Mouse (Mus musculus): ENCODE data around the gene Usp5. TPM values are rescaled to one million over a fixed set of nuclear protein-coding genes. Genes with fewer than 3 reads are reported as not detected.
"Not testable (repeated sequence)": the region's sequence is repeated elsewhere in the genome, so short reads cannot be mapped to it uniquely, and the experiment has no call there.

The Usp5 gene
- polyA plus RNA-seq, 1 experiment from 2014 or later = 87.2 TPM

GRCm38 (mm10) chr6:124809775-124810538, 19.3 kb downstream of the Usp5 start:
- H3K4me3 ChIP-seq = peak overlapping the region; percentile 57
- H3K9ac ChIP-seq = peak overlapping the region; percentile 75
- no peaks in the 10 kb centered on the region for H3K9me3 ChIP-seq (replicated peaks)
- 43% methylated on average over 14 of the region's 14 CpGs for WGBS
- peaks cover 65% of the 10 kb centered on the region for H3K4me1 ChIP-seq (replicated peaks)
- H3K27ac ChIP-seq = peak overlapping the region; percentile 91
- no peak for ATAC-seq (replicated peaks; ENCODE audit: insufficient number of reproducible peaks, insufficient read depth, low FRiP score, low read depth)
- H3K27me3 ChIP-seq = no peaks in the 10 kb centered on the region
- peaks cover 24% of the 10 kb centered on the region for H3K36me3 ChIP-seq
- H3K4me2 ChIP-seq = peak overlapping the region; percentile 86

GRCm38 (mm10) chr6:124809052-124809774, 20.1 kb downstream of the Usp5 start:
- peaks cover 58% of the 10 kb centered on the region for H3K4me1 ChIP-seq (replicated peaks)
- peak overlapping the region; percentile 75 for H3K9ac ChIP-seq
- H3K27ac ChIP-seq = peak overlapping the region; percentile 91
- no peaks in the 10 kb centered on the region for H3K9me3 ChIP-seq (replicated peaks)
- ATAC-seq (replicated peaks; ENCODE audit: insufficient number of reproducible peaks, insufficient read depth, low FRiP score, low read depth) = peak; percentile 30
- H3K4me3 ChIP-seq = peak overlapping the region; percentile 57
- no peaks in the 10 kb centered on the region for H3K27me3 ChIP-seq
- WGBS = under 1% methylated on average over 35 of the region's 35 CpGs
- peak overlapping the region; percentile 86 for H3K4me2 ChIP-seq
- peaks cover 23% of the 10 kb centered on the region for H3K36me3 ChIP-seq

- Histone ChIP-seq H3K9ac (peak within 1 kb of the TSS; percentile 75), H3K9me3 (replicated peaks) (no peaks in the 10 kb centered on the region), H3K36me3 (peaks cover 23% of the 10 kb centered on the region), H3K27me3 (no peaks in the 10 kb centered on the region), H3K4me3 (peak within 1 kb of the TSS; percentile 57), H3K4me1 (replicated peaks) (peaks cover 57% of the 10 kb centered on the region), H3K27ac (peak within 1 kb of the TSS; percentile 91), H3K4me2 (peak within 1 kb of the TSS; percentile 86)
- ATAC-seq (replicated peaks; ENCODE audit: insufficient number of reproducible peaks, insufficient read depth, low FRiP score, low read depth) = peak; percentile 58
- WGBS = 3% methylated on average over 29 of the region's 29 CpGs
These were observed 20.8 kb downstream of the Usp5 start, which contains the start of gene Spsb2 for GRCm38 (mm10) chr6:124808358-124809012. Spsb2 (plus strand) TSS chr6:124808661.

GRCm38 (mm10) chr6:124807986-124808357, 21.3 kb downstream of the Usp5 start:
- ATAC-seq (replicated peaks; ENCODE audit: insufficient number of reproducible peaks, insufficient read depth, low FRiP score, low read depth) = no peak
- Histone ChIP-seq H3K4me2 (peak overlapping the region; percentile 86), H3K27ac (peak overlapping the region; percentile 91), H3K9me3 (replicated peaks) (no peaks in the 10 kb centered on the region), H3K4me1 (replicated peaks) (peaks cover 57% of the 10 kb centered on the region), H3K9ac (no peak overlapping the region), H3K36me3 (peaks cover 23% of the 10 kb centered on the region), H3K4me3 (peak overlapping the region; percentile 57), H3K27me3 (no peaks in the 10 kb centered on the region)
- WGBS = 63% methylated on average over 6 of the region's 6 CpGs

GRCm38 (mm10) chr6:124807366-124807765, 21.9 kb downstream of the Usp5 start:
- Histone ChIP-seq H3K9ac (no peak overlapping the region), H3K4me2 (no peak overlapping the region), H3K36me3 (peaks cover 23% of the 10 kb centered on the region), H3K4me1 (replicated peaks) (peaks cover 53% of the 10 kb centered on the region), H3K4me3 (no peak overlapping the region), H3K9me3 (replicated peaks) (no peaks in the 10 kb centered on the region), H3K27me3 (no peaks in the 10 kb centered on the region), H3K27ac (peak overlapping the region; percentile 91)
- 48% methylated on average over 4 of the region's 4 CpGs for WGBS
- no peak for ATAC-seq (replicated peaks; ENCODE audit: insufficient number of reproducible peaks, insufficient read depth, low FRiP score, low read depth)

GRCm38 (mm10) chr6:124806446-124807140, 22.7 kb downstream of the Usp5 start:
- peaks cover 46% of the 10 kb centered on the region for H3K4me1 ChIP-seq (replicated peaks)
- WGBS = 79% methylated on average over 7 of the region's 7 CpGs
- H3K4me2 ChIP-seq = peak overlapping the region; percentile 91
- no peak overlapping the region for H3K9ac ChIP-seq
- peaks cover 17% of the 10 kb centered on the region for H3K36me3 ChIP-seq
- peak overlapping the region; percentile 91 for H3K27ac ChIP-seq
- peak overlapping the region; percentile 58; the same call in 1 of the 2 replicates for H3K4me3 ChIP-seq
- H3K27me3 ChIP-seq = no peaks in the 10 kb centered on the region
- H3K9me3 ChIP-seq (replicated peaks) = no peaks in the 10 kb centered on the region
- ATAC-seq (replicated peaks; ENCODE audit: insufficient number of reproducible peaks, insufficient read depth, low FRiP score, low read depth) = no peak

GRCm38 (mm10) chr6:124805341-124806321, 23.7 kb downstream of the Usp5 start:
- Histone ChIP-seq H3K4me1 (replicated peaks) (peaks cover 41% of the 10 kb centered on the region), H3K9ac (peak overlapping the region; percentile 63), H3K36me3 (peaks cover 7% of the 10 kb centered on the region), H3K27me3 (no peaks in the 10 kb centered on the region), H3K4me2 (peak overlapping the region; percentile 91), H3K27ac (peak overlapping the region; percentile 91), H3K9me3 (replicated peaks) (no peaks in the 10 kb centered on the region), H3K4me3 (peak overlapping the region; percentile 58)
- ATAC-seq (replicated peaks; ENCODE audit: insufficient number of reproducible peaks, insufficient read depth, low FRiP score, low read depth) = peak; percentile 75
- WGBS = 1% methylated on average over 34 of the region's 34 CpGs

GRCm38 (mm10) chr6:124804341-124804740, 24.9 kb downstream of the Usp5 start:
- no peak overlapping the region for H3K4me3 ChIP-seq
- H3K36me3 ChIP-seq = no peaks in the 10 kb centered on the region
- 0 out of 2 replicates have a peak overlapping the region, but pooled peaks have one; percentile 91 for H3K27ac ChIP-seq
- H3K4me1 ChIP-seq (replicated peaks) = peaks cover 28% of the 10 kb centered on the region
- H3K27me3 ChIP-seq = no peaks in the 10 kb centered on the region
- no peak for ATAC-seq (replicated peaks; ENCODE audit: insufficient number of reproducible peaks, insufficient read depth, low FRiP score, low read depth)
- no peak overlapping the region for H3K4me2 ChIP-seq
- WGBS = 83% methylated on average over 3 of the region's 3 CpGs
- no peak overlapping the region for H3K9ac ChIP-seq
- H3K9me3 ChIP-seq (replicated peaks) = no peaks in the 10 kb centered on the region

GRCm38 (mm10) chr6:124803691-124804090, 25.6 kb downstream of the Usp5 start:
- WGBS = 91% methylated on average over 4 of the region's 4 CpGs

GRCm38 (mm10) chr6:124803061-124803460, 26.2 kb downstream of the Usp5 start:
- Histone ChIP-seq H3K4me2 (no peak overlapping the region), H3K4me3 (no peak overlapping the region), H3K9me3 (replicated peaks) (no peaks in the 10 kb centered on the region), H3K27me3 (no peaks in the 10 kb centered on the region), H3K36me3 (no peaks in the 10 kb centered on the region), H3K9ac (no peak overlapping the region), H3K27ac (no peak overlapping the region), H3K4me1 (replicated peaks) (peaks cover 25% of the 10 kb centered on the region)
- WGBS = 77% methylated on average over 3 of the region's 3 CpGs
- no peak for ATAC-seq (replicated peaks; ENCODE audit: insufficient number of reproducible peaks, insufficient read depth, low FRiP score, low read depth)

More at GRCm38 (mm10) chr6:124803691-124804090, 25.6 kb downstream of the Usp5 start:
- not testable (repeated sequence) for H3K4me3 ChIP-seq; H3K4me2 ChIP-seq; H3K27ac ChIP-seq; ATAC-seq (replicated peaks; ENCODE audit: insufficient number of reproducible peaks, insufficient read depth, low FRiP score, low read depth); H3K9ac ChIP-seq; H3K27me3 ChIP-seq; H3K9me3 ChIP-seq (replicated peaks); H3K36me3 ChIP-seq
- H3K4me1 ChIP-seq (replicated peaks) = peaks cover 28% of the 10 kb centered on the region

All from heart, embryonic 15.5 days (tissue).